Mouse (Mus musculus): ENCODE results near the gene Csf2.

DNA sequence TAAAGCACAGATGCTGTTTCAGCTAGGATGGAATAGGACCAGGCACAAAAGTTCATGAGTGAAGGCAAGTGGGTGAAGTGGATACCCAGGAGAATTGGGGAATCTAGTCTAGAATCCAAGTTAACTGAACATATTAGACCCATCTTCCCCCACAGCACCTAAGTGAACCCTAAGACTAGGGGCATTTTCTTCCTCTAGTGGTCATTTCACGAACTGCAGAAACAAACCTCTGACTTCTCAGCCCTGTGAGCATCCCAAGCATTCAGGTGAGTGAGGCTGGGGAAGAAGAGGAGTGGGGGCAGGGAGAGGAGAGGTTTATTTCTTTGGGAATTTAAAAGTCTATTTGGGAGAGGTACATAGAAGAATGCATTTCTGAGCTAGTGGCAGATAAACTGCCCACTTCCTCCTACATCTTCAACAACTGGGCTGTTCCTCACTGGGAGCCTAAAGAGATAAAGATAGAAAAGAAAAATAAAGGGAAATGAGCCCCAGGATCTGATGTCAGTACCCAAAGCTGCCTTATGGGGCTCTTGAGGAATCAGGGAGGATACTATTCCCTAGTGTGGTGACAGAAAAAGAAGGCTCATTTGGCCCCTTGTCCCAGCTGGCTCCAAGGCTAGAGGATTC is 14.1 kb upstream of the Csf2 start:
- no peak for TF ChIP-seq CTCF (conservative IDR thresholded peaks at IDR 0.05; ENCODE audit: insufficient read depth, insufficient read length, low read depth, low read length)
- TF ChIP-seq POLR2A (IDR thresholded peaks at IDR 0.05; ENCODE audit: low read depth, low read length): no peak
